Mouse (Mus musculus) liver, embryonic 18 days (tissue): ENCODE measurements around the gene Mis12. TPM values are rescaled to one million over a fixed set of nuclear protein-coding genes. Genes with fewer than 3 reads are reported as not detected.

Experiments used
- polyA plus RNA-seq: library from polyadenylated mRNA; depleted of rRNA; stranded (reverse); fragments of >200 nt; gene quantifications from 2 replicates; pipeline ENCODE4 v1.2.3, GENCODE M21; 2012; rRNA removed

Mis12 gene
- 11.4 and 12.2 TPM in 2 replicates for polyA plus RNA-seq

GRCm38 (mm10) chr11:71019201-71020068 lies at the start of gene Mis12, which contains the start of gene Derl2:
Mis12 (plus strand) TSS chr11:71019611.
Derl2 (minus strand) TSS chr11:71019841.

DNA sequence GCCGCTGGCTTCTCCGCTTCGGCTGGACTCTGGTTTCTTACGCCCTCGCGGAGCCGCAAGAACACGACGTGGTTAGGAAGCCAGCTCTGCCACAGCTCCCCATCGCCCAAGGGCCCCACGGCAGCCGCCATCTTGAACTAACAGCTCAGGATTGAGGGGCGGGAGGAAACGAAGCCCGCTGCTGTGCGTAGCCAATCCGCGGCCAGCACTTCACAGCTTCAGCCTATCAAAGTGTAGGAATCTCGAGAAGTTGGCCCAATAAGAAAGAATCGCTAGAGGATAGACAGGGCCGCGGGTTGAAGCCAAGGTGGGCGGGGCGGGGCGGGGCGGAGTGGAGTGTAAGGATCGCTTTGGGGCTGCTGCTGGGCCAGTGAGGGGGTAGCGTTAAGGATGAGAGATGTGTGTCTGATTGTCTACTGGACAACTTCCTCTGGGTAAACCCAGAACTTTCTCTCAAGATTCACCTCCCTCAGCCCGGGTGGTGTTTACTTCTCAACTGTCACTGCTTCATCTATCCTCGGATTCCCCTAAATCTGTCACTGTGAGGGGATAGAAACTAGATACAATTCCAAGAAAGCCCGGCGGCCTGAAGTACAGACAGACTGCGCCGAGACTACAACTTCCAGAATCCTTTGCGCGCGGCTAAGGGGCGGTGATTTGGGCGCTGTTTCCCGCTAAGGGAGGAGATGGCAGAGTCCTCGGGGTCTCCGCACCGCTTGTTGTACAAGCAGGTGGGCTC lies 49.4 kb upstream of the Mis12 start, which contains the start of the genes Nup88 and Rpain:
Nup88 (minus strand) TSS at position 153 of the 739 bp plus-strand sequence.
Rpain (plus strand) TSS at position 393 of the 739 bp plus-strand sequence.

GRCm38 (mm10) chr11:70982557-70983228 lies 36.7 kb upstream of the Mis12 start, which contains the start of gene C1qbp:
C1qbp (minus strand) TSS chr11:70983026.

DNA sequence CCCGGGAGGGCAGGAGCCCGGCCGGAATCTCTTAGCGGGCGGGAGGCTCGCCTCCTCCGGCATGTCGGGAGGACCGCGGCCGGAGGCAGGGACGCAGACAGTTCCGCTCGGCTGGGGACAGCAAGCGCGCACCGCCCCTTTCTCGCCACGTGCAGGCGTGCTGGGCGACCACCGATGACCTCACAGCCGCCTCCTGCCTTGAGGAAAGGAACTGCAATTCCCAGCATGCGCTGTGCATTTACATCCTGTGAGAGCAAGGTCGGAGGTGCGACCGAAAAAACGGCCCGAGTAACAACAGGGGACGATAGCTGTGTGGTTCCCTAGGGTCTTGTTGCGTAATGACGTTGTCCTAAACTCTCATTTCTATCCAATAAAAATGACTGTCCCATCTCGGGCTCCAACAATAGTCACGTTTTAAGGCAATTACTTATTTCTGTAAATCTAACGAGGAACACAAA lies 15.1 kb upstream of the Mis12 start, which contains the start of gene Dhx33:
Dhx33 (minus strand) TSS at position 122 of the 458 bp plus-strand sequence.

GRCm38 (mm10) chr11:71033163-71033761 lies 13.9 kb downstream of the Mis12 start, which contains the start of gene 6330403K07Rik:
6330403K07Rik (minus strand) TSS chr11:71033513.

Other genes starting within 250 kb of the Mis12 start
- gene Scimp, start 207.0 kb upstream of the Mis12 start, polyA plus RNA-seq, result 0.84 and 1.1 TPM in 2 replicates
- gene Rabep1, start 174.8 kb upstream of the Mis12 start, polyA plus RNA-seq, result 5.5 TPM in 2 replicates
- 30.5 and 34.6 TPM in 2 replicates for gene Nup88, start 49.6 kb upstream of the Mis12 start, polyA plus RNA-seq
- gene Rpain, start 49.4 kb upstream of the Mis12 start, polyA plus RNA-seq, result 33.6 and 37.2 TPM in 2 replicates
- gene C1qbp, start 36.6 kb upstream of the Mis12 start, polyA plus RNA-seq, result 78.4 and 85.4 TPM in 2 replicates
- gene Dhx33, start 15.2 kb upstream of the Mis12 start, polyA plus RNA-seq, result 6.2 TPM in 2 replicates
- 29.3 and 29.4 TPM in 2 replicates for gene Derl2, start 230 bp downstream of the Mis12 start, polyA plus RNA-seq
- 0.60 and 0.93 TPM in 2 replicates for gene 6330403K07Rik, start 13.9 kb downstream of the Mis12 start, polyA plus RNA-seq
- 0.16 and 0.19 TPM in 2 replicates for gene Nlrp1a, start 125.1 kb downstream of the Mis12 start, polyA plus RNA-seq
- 0.35 and 0.38 TPM in 2 replicates for gene Nlrp1b, start 211.1 kb downstream of the Mis12 start, polyA plus RNA-seq